Mouse (Mus musculus) stomach, embryonic 16.5 days (tissue): ENCODE measurements around the gene Gkap1. TPM values are rescaled to one million over a fixed set of nuclear protein-coding genes. Genes with fewer than 3 reads are reported as not detected.

Source experiments
- ATAC-seq: fragments of 200-750 bp; cut with Nextera tagmentation; 2 replicates; pipeline ENCODE4 v1.8.0; 2017; ENCODE audit warnings: moderate number of reproducible peaks, moderate TSS enrichment; ENCODE audit not compliant: insufficient read depth, low FRiP score
- H3K27ac ChIP-seq: fragments of 300-500 bp; sonication (generic); 2 replicates; pipeline ENCODE4 v1.5.1; 2014; ENCODE audit warnings: low read length
- H3K27me3 ChIP-seq: fragments of 300-500 bp; sonication (generic); 2 replicates; pipeline ENCODE4 v1.6.1; 2014; ENCODE audit warnings: low read length, control low read depth, mixed read lengths; ENCODE audit not compliant: control insufficient read depth, insufficient read depth
- H3K36me3 ChIP-seq: fragments of 300-500 bp; sonication (generic); 2 replicates; pipeline ENCODE4 v1.6.1; 2014; ENCODE audit warnings: low read length; ENCODE audit not compliant: control insufficient read depth, insufficient read depth
- H3K4me1 ChIP-seq: fragments of 300-500 bp; sonication (generic); 2 replicates; pipeline ENCODE4 v1.6.1; 2014; ENCODE audit warnings: low read length, control low read depth, mixed read lengths; ENCODE audit not compliant: control insufficient read depth, insufficient read depth
- H3K4me2 ChIP-seq: fragments of 300-500 bp; sonication (generic); 2 replicates; pipeline ENCODE4 v1.6.1; 2014; ENCODE audit warnings: low read depth, low read length, mixed read lengths
- H3K4me3 ChIP-seq: fragments of 300-500 bp; sonication (generic); replicated peaks from 2 replicates; pipeline ENCODE4 v1.5.1; 2014; ENCODE audit warnings: mild to moderate bottlenecking, low read length
- H3K9ac ChIP-seq: fragments of 300-500 bp; sonication (generic); 2 replicates; pipeline ENCODE4 v1.6.1; 2014; ENCODE audit warnings: low read length
- H3K9me3 ChIP-seq: fragments of 300-500 bp; sonication (generic); replicated peaks from 2 replicates; pipeline ENCODE4 v1.6.1; 2016; ENCODE audit warnings: low read length, control low read depth; ENCODE audit not compliant: control insufficient read depth
- WGBS: fragments of 180-500 bp; shearing (Covaris S2); extraction: QIAGEN DNeasy Blood & Tissue Kit; methylation state at CpG from one replicate; pipeline ENCODE4 v1.1.7; 2014; 5-methylcytosine and 5-hydroxymethylcytosine counted together
- polyA plus RNA-seq: library from polyadenylated mRNA; unstranded; fragments of >200 nt; fragmentation: Nextera tagmentation; extraction: Ambion mirVana; gene quantifications from 2 replicates; pipeline ENCODE4 v1.2.1, GENCODE M21; 2015

Gene Gkap1
- polyA plus RNA-seq, 1 experiment from 2014 or later = 17.3 TPM

- Histone ChIP-seq H3K36me3 (no peaks in the 10 kb centered on the region), H3K27ac (no peak overlapping the region), H3K4me1 (no peaks in the 10 kb centered on the region), H3K9ac (no peak overlapping the region), H3K4me2 (no peak overlapping the region), H3K4me3 (no peak overlapping the region), H3K9me3 (no peaks in the 10 kb centered on the region), H3K27me3 (no peaks in the 10 kb centered on the region)
- 41% methylated on average over 5 of the region's 5 CpGs for WGBS
- ATAC-seq = no peak
Observed at GRCm38 (mm10) chr13:58232611-58233010, 42.9 kb downstream of the Gkap1 start.

DNA sequence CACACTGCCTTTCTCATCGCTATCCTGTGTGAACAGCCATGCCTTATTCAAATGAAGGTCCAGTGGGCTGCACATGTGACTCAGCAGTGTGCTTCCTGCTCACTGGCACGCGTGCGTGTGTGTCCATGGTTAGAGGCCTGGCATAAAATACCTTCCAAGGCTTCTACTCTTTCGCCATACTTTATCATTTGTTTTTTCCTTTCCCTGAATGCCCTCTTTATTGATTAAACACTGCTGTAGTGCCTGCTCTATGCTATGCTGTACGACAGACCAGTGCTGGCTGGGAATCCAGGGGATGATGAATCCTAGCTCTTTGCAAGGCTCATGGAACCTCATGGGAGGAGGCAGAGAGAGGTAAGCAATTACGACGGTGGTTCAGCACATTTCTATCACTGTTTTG, 43.4 kb downstream of the Gkap1 start:
- Histone ChIP-seq H3K4me3 (no peak overlapping the region), H3K4me1 (no peaks in the 10 kb centered on the region), H3K27ac (no peak overlapping the region), H3K4me2 (no peak overlapping the region), H3K27me3 (no peaks in the 10 kb centered on the region), H3K9ac (no peak overlapping the region), H3K36me3 (no peaks in the 10 kb centered on the region), H3K9me3 (no peaks in the 10 kb centered on the region; the same call in 1 of the 2 replicates)
- no peak for ATAC-seq
- WGBS = 82% methylated on average over 8 of the region's 8 CpGs

- no peaks in the 10 kb centered on the region for H3K36me3 ChIP-seq
- H3K27ac ChIP-seq = no peak overlapping the region
- no peak overlapping the region for H3K9ac ChIP-seq
- no peak overlapping the region for H3K4me2 ChIP-seq
- no peaks in the 10 kb centered on the region for H3K4me1 ChIP-seq
- no peaks in the 10 kb centered on the region for H3K27me3 ChIP-seq
- 70% methylated on average over 2 of the region's 2 CpGs for WGBS
- ATAC-seq = no peak
- H3K4me3 ChIP-seq = no peak overlapping the region
- H3K9me3 ChIP-seq = no peaks in the 10 kb centered on the region; the same call in 1 of the 2 replicates
Observed at GRCm38 (mm10) chr13:58228624-58229023, 46.9 kb downstream of the Gkap1 start.

DNA sequence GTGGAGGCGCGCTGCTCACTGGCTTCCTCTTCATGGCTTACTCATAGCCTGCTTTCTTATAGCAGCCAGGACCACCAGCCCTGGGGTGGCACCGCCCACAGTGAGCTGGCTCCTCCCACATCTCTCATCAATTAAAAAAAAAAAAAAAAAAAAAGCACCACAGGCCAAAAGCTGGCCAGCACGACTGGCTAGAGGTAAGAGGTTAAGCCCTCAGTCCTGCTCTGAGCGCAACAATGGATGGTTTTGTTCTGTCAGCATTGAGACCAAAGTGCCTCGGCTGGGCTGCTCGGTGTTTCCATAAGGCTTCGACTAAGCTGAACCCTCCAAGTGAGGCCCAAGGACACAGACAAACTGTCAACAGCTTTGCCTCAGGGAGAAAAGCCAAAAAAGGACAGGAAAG, 49.8 kb downstream of the Gkap1 start:
- H3K27ac ChIP-seq = no peak overlapping the region
- no peak overlapping the region for H3K4me2 ChIP-seq
- ATAC-seq = no peak
- H3K4me3 ChIP-seq = no peak overlapping the region
- no peaks in the 10 kb centered on the region for H3K36me3 ChIP-seq
- no peak overlapping the region for H3K9ac ChIP-seq
- WGBS = 68% methylated on average over 8 of the region's 8 CpGs
- no peaks in the 10 kb centered on the region for H3K27me3 ChIP-seq
- H3K4me1 ChIP-seq = no peaks in the 10 kb centered on the region
- H3K9me3 ChIP-seq = no peaks in the 10 kb centered on the region; the same call in 1 of the 2 replicates

GRCm38 (mm10) chr13:58220206-58220605, 55.3 kb downstream of the Gkap1 start:
- Histone ChIP-seq H3K36me3 (no peaks in the 10 kb centered on the region), H3K4me2 (no peak overlapping the region), H3K4me3 (no peak overlapping the region), H3K4me1 (no peaks in the 10 kb centered on the region), H3K9ac (no peak overlapping the region), H3K27me3 (no peaks in the 10 kb centered on the region), H3K9me3 (no peaks in the 10 kb centered on the region), H3K27ac (no peak overlapping the region)
- ATAC-seq = no peak
- WGBS = 48% methylated on average over 3 of the region's 3 CpGs

GRCm38 (mm10) chr13:58217536-58217935, 58.0 kb downstream of the Gkap1 start:
- H3K4me2 ChIP-seq = no peak overlapping the region
- H3K27me3 ChIP-seq = no peaks in the 10 kb centered on the region
- H3K4me3 ChIP-seq = no peak overlapping the region
- peaks cover 13% of the 10 kb centered on the region for H3K4me1 ChIP-seq
- no peak overlapping the region for H3K9ac ChIP-seq
- WGBS = 81% methylated on average over 2 of the region's 2 CpGs
- H3K36me3 ChIP-seq = no peaks in the 10 kb centered on the region
- no peak for ATAC-seq
- no peak overlapping the region for H3K27ac ChIP-seq
- no peaks in the 10 kb centered on the region for H3K9me3 ChIP-seq

GRCm38 (mm10) chr13:58216395-58216794, 59.1 kb downstream of the Gkap1 start:
- no peaks in the 10 kb centered on the region for H3K9me3 ChIP-seq
- no peaks in the 10 kb centered on the region for H3K27me3 ChIP-seq
- H3K4me3 ChIP-seq = peak overlapping the region; percentile 97
- WGBS = 78% methylated on average over 9 of the region's 9 CpGs
- H3K4me1 ChIP-seq = peaks cover 18% of the 10 kb centered on the region
- H3K4me2 ChIP-seq = peak overlapping the region; percentile 84
- peak overlapping the region; percentile 91; the same call in 1 of the 2 replicates for H3K27ac ChIP-seq
- H3K9ac ChIP-seq = peak overlapping the region; percentile 99; the same call in 1 of the 2 replicates
- no peaks in the 10 kb centered on the region for H3K36me3 ChIP-seq
- ATAC-seq = no peak

DNA sequence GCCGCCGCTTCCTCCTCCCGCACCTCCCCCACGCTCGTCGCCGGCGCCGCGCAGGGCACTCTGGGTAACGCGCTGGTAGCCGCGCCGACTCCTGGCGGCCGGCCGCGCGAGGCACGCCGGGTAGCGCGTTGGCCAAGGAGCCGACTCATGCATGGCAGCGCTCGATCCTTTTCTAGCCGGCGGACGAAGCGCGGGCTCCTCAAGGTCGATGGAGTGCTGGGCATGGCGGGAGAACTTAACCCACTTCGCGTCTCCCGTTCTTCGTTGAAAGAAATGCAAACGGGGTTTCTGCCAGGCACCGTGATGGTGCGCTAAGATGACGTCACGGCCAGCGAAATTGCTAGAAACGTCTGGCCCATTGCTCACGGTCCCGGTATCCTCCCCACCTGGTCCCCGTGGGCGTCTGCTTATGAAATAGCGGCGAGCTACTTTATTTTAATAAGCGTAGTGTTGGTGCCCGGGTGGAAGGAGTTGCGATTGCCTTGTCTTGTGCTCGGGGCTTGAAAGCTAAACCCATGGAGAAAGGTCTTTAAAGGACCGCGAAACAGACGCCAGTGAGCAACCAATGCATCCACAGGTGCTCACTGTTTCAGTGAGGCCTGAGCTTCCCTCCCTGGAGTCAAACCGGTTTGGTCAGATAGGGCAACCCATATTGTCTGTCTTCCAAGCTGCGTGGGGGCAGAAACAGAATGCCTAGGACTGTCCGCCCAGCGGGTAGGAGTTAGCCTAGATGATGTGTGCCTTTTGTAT, 59.7 kb downstream of the Gkap1 start, which contains the start of gene Ubqln1:
Gene Ubqln1, minus strand, starts transcription at position 62 of the 750 bp plus-strand sequence.
- Histone ChIP-seq H3K4me2 (peak within 1 kb of the TSS; percentile 84), H3K9ac (peak within 1 kb of the TSS; percentile 99), H3K9me3 (no peaks in the 10 kb centered on the region), H3K27ac (peak within 1 kb of the TSS; percentile 91), H3K4me3 (peak within 1 kb of the TSS; percentile 97), H3K27me3 (no peaks in the 10 kb centered on the region), H3K36me3 (no peaks in the 10 kb centered on the region), H3K4me1 (peaks cover 18% of the 10 kb centered on the region)
- 1% methylated on average over 62 of the region's 62 CpGs for WGBS
- ATAC-seq = peak; percentile 91

DNA sequence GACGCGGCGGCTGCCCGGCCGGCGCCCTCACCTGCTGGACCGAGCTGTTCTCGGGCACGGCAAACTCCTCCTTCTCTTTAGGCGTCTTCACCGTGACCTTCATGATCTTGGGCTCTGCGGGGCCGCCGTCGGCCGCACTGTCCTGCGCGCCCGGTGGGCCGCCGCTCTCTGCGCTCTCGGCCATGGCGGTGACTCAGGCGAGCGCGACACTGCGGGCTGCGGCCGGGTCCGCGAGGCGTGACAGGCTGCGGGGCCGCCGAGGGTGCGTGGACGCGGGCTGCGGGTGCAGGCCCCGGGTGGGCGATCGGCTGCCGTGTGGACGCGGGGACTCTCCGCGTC, 60.3 kb downstream of the Gkap1 start:
- Histone ChIP-seq H3K27ac (peak overlapping the region; percentile 91), H3K9ac (peak overlapping the region; percentile 99), H3K9me3 (no peaks in the 10 kb centered on the region), H3K36me3 (no peaks in the 10 kb centered on the region), H3K4me1 (peaks cover 20% of the 10 kb centered on the region), H3K4me3 (peak overlapping the region; percentile 97), H3K27me3 (no peaks in the 10 kb centered on the region), H3K4me2 (peak overlapping the region; percentile 84)
- ATAC-seq = peak; percentile 57
- WGBS = under 1% methylated on average over 38 of the region's 48 CpGs
